Mouse (Mus musculus): ENCODE results near the gene Hint3. TPM values are rescaled to one million over a fixed set of nuclear protein-coding genes. Genes with fewer than 3 reads are reported as not detected.
"Not testable (repeated sequence)": the region's sequence is repeated elsewhere in the genome, so short reads cannot be mapped to it uniquely, and the experiment has no call there.

Hint3 gene
- 10 to 100 TPM; 44.8 to 45.5 TPM for total RNA-seq (2021)
- long read RNA-seq, experiment 1, transcript Hint3-203 (5 exons, 875 nt): major isoform, 41 of 43 reads
- long read RNA-seq, experiment 1, partial matches to known transcripts: 0 of 43 reads
- long read RNA-seq, experiment 1, other reads (novel, unspliced or antisense): 1 of 43 reads
- long read RNA-seq, experiment 2, transcript Hint3-203 (5 exons, 875 nt): major isoform, 37 of 38 reads
- long read RNA-seq, experiment 2, partial matches to known transcripts: 0 of 38 reads
- long read RNA-seq, experiment 2, other reads (novel, unspliced or antisense): 1 of 38 reads

DNA sequence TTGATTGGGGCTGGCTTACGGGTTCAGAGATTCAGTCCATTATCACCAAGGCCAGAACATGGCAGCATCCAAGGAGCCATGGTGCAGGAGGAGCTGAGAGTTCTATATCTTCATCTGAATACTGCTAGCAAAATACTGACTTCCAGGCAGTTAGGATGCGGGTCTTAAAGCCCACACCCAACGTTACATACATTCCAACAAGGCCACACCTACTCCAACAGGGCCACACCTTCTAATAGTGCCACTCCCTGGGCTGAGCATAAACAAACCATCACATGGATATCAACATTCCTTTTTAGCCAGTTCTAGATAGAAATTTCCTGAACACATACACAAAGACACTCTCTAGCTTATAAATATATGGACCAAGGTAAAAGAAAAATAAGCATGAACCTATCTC is at the start of gene Hint3:
Gene Hint3 (minus strand): TSS at position 120 of the 400 bp plus-strand sequence.
- H3K4me3 ChIP-seq: no peak within 1 kb of the TSS
- TF ChIP-seq CTCF (IDR thresholded peaks at IDR 0.05): no peak
- DNase-seq (ENCODE audit: extremely low spot score in 1 of 2, low spot score in 2 of 2): no peak
- no peak within 1 kb of the TSS for H3K27ac ChIP-seq
- intact Hi-C loops (cut with DNase I): no loop called here

DNA sequence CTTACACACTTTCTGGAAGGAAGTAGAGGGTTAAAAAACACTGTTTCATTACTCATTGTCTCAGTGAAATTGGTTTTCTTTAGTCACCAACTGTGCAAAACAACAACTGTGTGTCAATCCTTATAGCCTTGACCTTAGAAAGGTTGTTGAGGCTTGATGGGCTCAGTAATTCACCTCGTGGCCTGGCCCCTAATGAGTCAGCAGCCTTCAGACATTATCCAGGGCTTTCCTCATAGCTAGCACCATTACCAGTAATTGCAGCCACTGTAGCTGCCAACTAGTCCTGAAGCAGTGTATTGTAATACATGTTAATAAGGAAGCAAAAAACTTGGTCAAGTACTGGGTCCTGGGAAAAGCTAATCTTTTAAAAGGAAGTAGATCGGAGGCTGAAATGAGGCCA is 48.6 kb upstream of the Hint3 start:
- TF ChIP-seq CTCF (IDR thresholded peaks at IDR 0.05): no peak
- no peak overlapping the region for H3K4me3 ChIP-seq
- no peak overlapping the region for H3K27ac ChIP-seq
- intact Hi-C loops (cut with DNase I): no loop called here
- no peak for DNase-seq (ENCODE audit: extremely low spot score in 1 of 2, low spot score in 2 of 2)

DNA sequence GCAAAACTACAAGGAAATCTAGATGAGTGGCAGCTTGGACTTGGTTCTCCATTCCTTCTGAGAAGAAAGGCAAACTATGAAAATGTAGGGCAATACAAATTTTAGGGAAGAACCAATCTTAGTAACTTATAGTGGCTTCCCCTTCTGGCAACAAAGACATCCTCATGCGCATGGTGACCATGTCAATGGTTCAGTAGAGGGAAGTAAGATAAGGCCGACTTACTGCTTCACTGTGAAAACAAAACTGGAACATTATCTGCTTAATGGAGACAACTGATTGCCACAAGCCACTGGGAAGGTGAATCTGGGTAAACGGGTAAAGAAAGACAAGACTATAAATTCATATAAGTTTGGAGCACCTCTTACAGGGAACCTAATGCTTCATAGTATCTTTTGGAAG is 45.4 kb upstream of the Hint3 start:
- Histone ChIP-seq H3K4me3 (no peak overlapping the region), H3K27ac (no peak overlapping the region)
- intact Hi-C loops (cut with DNase I): no loop called here
- no peak for TF ChIP-seq CTCF (IDR thresholded peaks at IDR 0.05)
- DNase-seq (ENCODE audit: extremely low spot score in 1 of 2, low spot score in 2 of 2): no peak

DNA sequence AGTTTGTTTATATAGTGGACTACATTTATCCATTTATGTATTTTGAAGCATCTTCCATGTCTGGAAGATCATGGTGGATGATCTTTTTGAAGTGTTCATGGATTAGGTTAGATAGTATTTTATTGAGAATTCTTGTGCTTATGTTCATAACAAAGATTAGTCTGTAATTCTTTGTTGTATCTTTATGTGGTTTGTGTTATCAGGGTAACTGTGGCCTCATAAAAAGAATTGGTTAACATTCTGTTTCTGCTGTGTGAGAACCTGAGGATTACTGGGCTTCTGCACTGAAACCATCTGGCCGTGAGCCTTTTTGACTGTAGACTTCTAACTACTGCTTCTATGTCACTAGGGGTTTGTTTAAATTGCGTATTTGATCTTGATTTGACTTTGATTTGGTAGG is 37.1 kb upstream of the Hint3 start:
- intact Hi-C loops (cut with DNase I): no loop called here
- TF ChIP-seq CTCF (IDR thresholded peaks at IDR 0.05): no peak
- Histone ChIP-seq H3K27ac (no peak overlapping the region), H3K4me3 (no peak overlapping the region)
- DNase-seq (ENCODE audit: extremely low spot score in 1 of 2, low spot score in 2 of 2): no peak

DNA sequence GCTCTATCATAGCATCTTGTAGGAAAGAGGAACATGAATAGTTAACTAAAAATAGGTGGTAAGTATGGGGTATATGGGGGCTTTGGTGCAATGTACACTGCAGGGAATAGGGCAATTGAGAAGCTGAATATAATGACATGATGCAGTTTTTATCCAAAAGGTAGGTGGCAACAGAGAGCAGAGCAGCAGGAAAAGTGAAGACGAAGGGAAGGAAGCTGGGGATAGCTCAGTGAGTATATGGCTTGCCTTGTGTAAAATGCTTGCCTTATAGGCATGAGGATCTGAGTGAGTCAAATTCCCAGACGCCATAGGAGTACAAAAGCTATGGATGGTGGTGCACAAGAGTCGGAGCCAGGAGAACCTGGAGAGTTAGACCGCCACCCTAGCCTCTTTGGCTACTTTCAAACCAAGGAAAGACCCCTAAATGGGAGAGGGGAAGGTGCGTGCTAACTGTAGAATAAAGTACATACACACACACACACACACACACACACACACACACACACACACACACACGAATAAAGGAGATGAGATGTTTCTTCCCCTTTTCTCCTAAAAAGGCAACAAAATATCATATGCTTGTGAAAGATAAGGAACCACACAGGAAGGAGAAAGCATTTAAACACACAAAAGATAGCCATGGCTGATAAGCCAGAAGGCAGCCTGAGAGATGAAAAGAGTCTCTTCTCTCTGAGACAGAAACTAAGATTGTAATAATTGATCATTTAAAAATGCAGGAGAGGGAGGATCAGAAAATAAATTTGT is 31.3 kb upstream of the Hint3 start:
- Histone ChIP-seq H3K27ac (no peak overlapping the region), H3K4me3 (no peak overlapping the region)
- intact Hi-C loops (cut with DNase I): loop anchor here (2.0 kb wide), 1 partner anchor 142 kb away; the partner anchor contains the start of gene Ncoa7
- peak; percentile 63 for TF ChIP-seq CTCF (IDR thresholded peaks at IDR 0.05)
- DNase-seq (ENCODE audit: extremely low spot score in 1 of 2, low spot score in 2 of 2): no peak

DNA sequence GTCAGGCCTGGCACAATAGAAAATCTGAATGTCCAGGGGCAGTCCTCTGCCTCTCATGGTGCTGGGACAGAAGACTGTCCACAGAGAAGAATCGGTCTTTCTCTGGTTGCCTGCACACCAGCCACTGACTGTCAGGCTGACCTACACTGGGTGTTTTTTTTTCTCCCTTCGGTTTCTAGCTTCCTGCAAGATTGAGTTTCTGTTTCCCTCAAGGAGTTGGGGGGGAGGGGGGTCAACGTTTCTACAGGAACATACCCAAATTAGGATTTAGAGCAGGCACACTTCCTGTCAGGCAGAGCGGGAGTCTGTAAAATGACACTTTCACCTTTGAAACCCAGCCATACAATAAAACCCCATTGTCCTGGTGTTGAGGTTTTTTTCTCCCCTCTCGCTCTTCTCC is 26.2 kb upstream of the Hint3 start:
- Histone ChIP-seq H3K4me3 (no peak overlapping the region), H3K27ac (no peak overlapping the region)
- no peak for TF ChIP-seq CTCF (IDR thresholded peaks at IDR 0.05)
- no peak for DNase-seq (ENCODE audit: extremely low spot score in 1 of 2, low spot score in 2 of 2)
- intact Hi-C loops (cut with DNase I): no loop called here

DNA sequence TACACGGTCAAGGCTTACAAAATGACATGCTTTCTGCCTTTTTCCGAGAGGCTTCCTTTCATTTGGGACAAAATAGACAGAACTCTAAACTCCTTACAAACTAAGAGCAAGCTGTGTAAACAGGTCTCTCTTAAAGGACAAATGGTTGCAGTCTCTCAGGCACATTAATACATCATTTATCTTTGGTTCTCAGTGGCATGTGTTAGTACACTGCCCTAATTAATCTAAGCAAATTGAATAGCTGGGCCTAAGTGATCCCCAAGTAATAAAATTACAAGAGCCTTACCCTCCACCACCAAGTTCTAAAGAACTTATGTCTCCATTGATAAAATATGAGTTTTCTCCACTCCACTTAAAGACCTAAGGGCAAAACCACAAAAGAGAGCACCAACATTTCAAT is 18.2 kb upstream of the Hint3 start:
- DNase-seq (ENCODE audit: extremely low spot score in 1 of 2, low spot score in 2 of 2): no peak
- TF ChIP-seq CTCF (IDR thresholded peaks at IDR 0.05): no peak
- Histone ChIP-seq H3K4me3 (no peak overlapping the region), H3K27ac (no peak overlapping the region)
- intact Hi-C loops (cut with DNase I): no loop called here

DNA sequence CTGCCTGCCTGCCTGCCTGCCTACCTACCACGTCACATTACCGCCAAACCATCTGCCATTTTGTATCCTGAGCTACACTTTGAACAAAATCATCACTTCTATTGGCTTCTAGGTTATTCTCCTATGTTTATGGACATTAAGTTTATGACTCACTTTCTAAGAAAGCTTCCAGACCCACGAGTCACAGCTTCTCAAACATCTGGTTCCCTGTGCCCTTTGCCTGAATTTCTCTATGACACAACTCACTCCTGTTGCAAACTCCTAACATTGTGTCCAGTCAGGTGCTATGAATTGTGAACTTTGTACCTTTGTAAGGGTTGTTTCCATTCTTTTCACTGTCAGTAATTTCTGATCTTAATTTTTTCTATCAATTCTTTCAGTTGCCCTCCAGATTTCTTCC is 8.8 kb upstream of the Hint3 start:
- Histone ChIP-seq H3K27ac (no peak overlapping the region), H3K4me3 (no peak overlapping the region)
- intact Hi-C loops (cut with DNase I): no loop called here
- no peak for DNase-seq (ENCODE audit: extremely low spot score in 1 of 2, low spot score in 2 of 2)
- TF ChIP-seq CTCF (IDR thresholded peaks at IDR 0.05): no peak

DNA sequence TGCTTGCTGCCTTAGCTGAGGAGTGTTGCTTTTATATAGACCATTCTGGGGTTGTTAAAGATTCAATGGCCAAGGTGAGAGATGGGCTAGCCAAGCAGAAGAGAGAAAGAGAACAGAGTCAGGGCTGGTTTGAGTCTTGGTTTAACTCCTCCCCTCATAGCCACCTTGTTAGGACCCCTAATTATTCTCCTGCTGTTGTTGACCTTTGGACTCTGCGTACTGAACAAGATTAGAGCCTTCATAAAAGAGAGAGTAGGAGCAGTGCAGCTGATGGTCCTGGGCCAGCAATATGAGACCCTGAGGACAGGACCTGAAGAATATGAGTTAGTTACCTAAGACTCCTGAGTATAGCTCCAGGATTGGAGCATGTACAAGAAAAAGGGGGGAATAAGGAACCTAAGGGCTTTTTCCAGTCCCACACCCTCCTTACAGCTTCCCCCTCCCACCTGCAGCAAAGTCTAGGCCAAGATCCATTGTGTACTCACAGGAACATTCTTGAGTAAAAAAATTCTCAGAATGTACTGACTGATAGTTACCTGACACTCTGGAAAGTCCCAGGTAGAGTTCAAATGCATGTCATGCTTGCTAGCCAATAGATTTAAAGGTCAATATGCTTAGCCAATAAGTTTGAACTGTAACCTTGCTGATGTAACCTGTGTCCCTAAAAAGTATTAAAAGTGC is 7.2 kb upstream of the Hint3 start:
- intact Hi-C loops (cut with DNase I); H3K27ac ChIP-seq; DNase-seq (ENCODE audit: extremely low spot score in 1 of 2, low spot score in 2 of 2); H3K4me3 ChIP-seq: not testable (repeated sequence)

DNA sequence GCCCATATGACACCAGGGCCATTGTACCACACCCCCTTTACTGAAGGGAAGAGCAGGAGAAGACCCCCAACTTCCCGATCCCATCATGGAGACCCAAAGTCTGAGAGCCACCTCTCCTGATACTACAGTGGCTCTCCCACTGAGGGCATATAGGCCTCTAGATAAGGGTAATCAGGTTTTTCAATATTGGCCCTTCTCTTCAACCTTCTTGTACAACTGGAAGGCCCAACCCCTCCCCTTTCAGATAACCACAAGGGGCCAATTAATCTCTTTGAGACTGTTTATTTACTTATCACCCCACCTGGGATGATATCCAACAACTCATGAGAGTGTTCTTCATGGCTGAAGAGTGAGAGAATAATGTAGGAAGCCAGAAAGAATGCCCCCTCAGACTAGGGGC is 3.3 kb upstream of the Hint3 start:
- no peak overlapping the region for H3K27ac ChIP-seq
- H3K4me3 ChIP-seq: no peak overlapping the region
- no peak for TF ChIP-seq CTCF (IDR thresholded peaks at IDR 0.05)
- intact Hi-C loops (cut with DNase I): no loop called here
- DNase-seq (ENCODE audit: extremely low spot score in 1 of 2, low spot score in 2 of 2): no peak

DNA sequence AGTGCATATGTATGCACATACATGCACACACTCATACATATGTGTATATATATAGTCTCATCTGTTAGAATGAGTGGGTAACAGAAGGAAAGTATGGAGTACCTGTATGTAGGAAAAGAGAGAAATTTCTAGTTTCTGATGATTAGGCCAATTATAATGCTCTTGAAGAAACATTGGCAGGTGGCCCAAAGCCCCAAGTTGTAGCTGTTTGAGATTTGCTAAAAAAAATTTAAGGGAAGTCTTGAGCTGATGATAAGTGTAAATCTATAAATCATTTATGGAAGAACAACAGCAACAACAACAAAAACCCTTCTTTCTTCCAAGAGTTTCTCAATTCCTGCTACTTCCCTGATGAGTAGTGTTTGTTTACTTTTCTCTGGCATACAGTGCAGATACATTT is 545 bp upstream of the Hint3 start:
- no peak overlapping the region for H3K4me3 ChIP-seq
- no peak overlapping the region for H3K27ac ChIP-seq
- intact Hi-C loops (cut with DNase I): no loop called here
- no peak for DNase-seq (ENCODE audit: extremely low spot score in 1 of 2, low spot score in 2 of 2)
- no peak for TF ChIP-seq CTCF (IDR thresholded peaks at IDR 0.05)

DNA sequence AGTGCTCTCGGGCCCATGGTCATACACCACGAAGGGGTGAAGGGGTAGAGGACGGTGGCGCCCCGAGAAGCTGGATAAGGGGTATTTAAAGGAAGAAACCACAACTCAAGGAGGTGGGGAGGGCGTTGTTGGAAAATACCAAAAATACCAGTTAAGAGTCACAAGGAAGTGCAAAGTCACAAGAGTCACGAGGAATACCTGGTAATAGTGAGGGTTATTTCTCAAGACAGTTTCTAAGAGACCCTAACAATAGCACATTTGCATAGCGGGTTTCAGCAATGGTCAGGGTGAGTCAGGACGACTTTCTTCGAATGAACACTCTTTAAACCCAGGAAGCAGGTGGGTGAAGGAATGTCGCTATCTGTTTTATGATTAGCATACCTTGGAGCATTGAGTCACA is 988 bp downstream of the Hint3 start:
- intact Hi-C loops (cut with DNase I); H3K27ac ChIP-seq; DNase-seq (ENCODE audit: extremely low spot score in 1 of 2, low spot score in 2 of 2); H3K4me3 ChIP-seq: not testable (repeated sequence)
